In genomic region chr10:106509281-106510165, GRCm38 (mm10) we compare ENCODE assay signal across 15 mouse cellular contexts. TPM values are rescaled to one million over a fixed set of nuclear protein-coding genes. Genes with fewer than 3 reads are reported as not detected.
DNase-seq lines count a peak whose midpoint lies in the region; ATAC-seq lines count a peak whose summit lies in the region.
"Had no signal": no experiment of that assay in that cellular context is flagged by ENCODE, and none has a peak within 500 bp of the region (broad histone marks: within the 10 kb centered on the region; RNA-seq: fewer than 3 reads in every experiment).

No protein-coding gene starts in this region.

- H3K4me1 ChIP-seq in midbrain, embryonic 15.5 days, result no peaks in the 10 kb centered on the region
- no peaks in the 10 kb centered on the region for H3K4me1 ChIP-seq in midbrain, embryonic 11.5 days (ENCODE audit: control insufficient read depth, insufficient read depth, low read length)
- H3K4me1 ChIP-seq: heart, embryonic 15.5 days; limb, embryonic 12.5 days; stomach, embryonic 15.5 days had no signal

- no peak overlapping the region for H3K4me2 ChIP-seq in midbrain, embryonic 15.5 days
- no peak overlapping the region for H3K4me2 ChIP-seq in midbrain, embryonic 11.5 days
- H3K4me2 ChIP-seq: heart, embryonic 15.5 days; limb, embryonic 12.5 days; stomach, embryonic 15.5 days had no signal

- DNase-seq in cerebellum, postnatal 4 days (ENCODE audit: low spot score in 2 of 2), result no peak
- DNase-seq in midbrain, embryonic 11.5 days (ENCODE audit: low spot score, missing footprints), result no peak
- peak; percentile 32 for DNase-seq in layer of hippocampus, adult 9-10 months (ENCODE audit: low spot score)
- DNase-seq in telencephalon, adult 2 months (ENCODE audit: low read depth, low spot score), result peak; percentile 74
- no peak for DNase-seq in spleen, postnatal 36 days (ENCODE audit: low spot score in 2 of 2)
- DNase-seq in kidney, postnatal 10 days, result no peak
- DNase-seq: adrenal gland, postnatal 25 days; kidney, postnatal 14 days; liver, postnatal 0 days; retina, postnatal 1 day had no signal

- H3K27me3 ChIP-seq in midbrain, embryonic 15.5 days (replicated peaks), result no peaks in the 10 kb centered on the region
- H3K27me3 ChIP-seq in midbrain, embryonic 11.5 days (ENCODE audit: control insufficient read depth, insufficient read depth, low read length), result no peaks in the 10 kb centered on the region
- H3K27me3 ChIP-seq: heart, embryonic 15.5 days; limb, embryonic 12.5 days; stomach, embryonic 15.5 days had no signal

- no peak overlapping the region for H3K9ac ChIP-seq in midbrain, embryonic 15.5 days
- H3K9ac ChIP-seq in midbrain, embryonic 11.5 days (ENCODE audit: low read length), result no peak overlapping the region
- H3K9ac ChIP-seq: heart, embryonic 15.5 days; limb, embryonic 12.5 days; liver, postnatal 0 days; stomach, embryonic 15.5 days had no signal

- H3K27ac ChIP-seq in midbrain, embryonic 15.5 days, result no peak overlapping the region
- no peak overlapping the region for H3K27ac ChIP-seq in midbrain, embryonic 11.5 days (ENCODE audit: low read depth, low read length)
- H3K27ac ChIP-seq: heart, embryonic 15.5 days; limb, embryonic 12.5 days; stomach, embryonic 15.5 days had no signal

- H3K9me3 ChIP-seq in midbrain, embryonic 15.5 days, result no peaks in the 10 kb centered on the region
- no peaks in the 10 kb centered on the region for H3K9me3 ChIP-seq in midbrain, embryonic 11.5 days (ENCODE audit: control insufficient read depth, low read length)
- H3K9me3 ChIP-seq: heart, embryonic 15.5 days; limb, embryonic 12.5 days; stomach, embryonic 15.5 days had no signal

- peak; percentile 95 for ATAC-seq in cerebellum, adult (ENCODE audit: insufficient number of reproducible peaks, low FRiP score, low TSS enrichment)
- 0 out of 2 replicates have a peak, but pooled peaks have one; percentile 56 for ATAC-seq in midbrain, embryonic 15.5 days (replicated peaks)
- ATAC-seq in midbrain, embryonic 11.5 days (ENCODE audit: low FRiP score), result no peak
- ATAC-seq: liver, postnatal 0 days had no signal

- WGBS in midbrain, embryonic 15.5 days, result 84% methylated on average over 6 of the region's 6 CpGs
- WGBS in midbrain, embryonic 11.5 days, result 88% methylated on average over 6 of the region's 6 CpGs

- no peaks in the 10 kb centered on the region for H3K36me3 ChIP-seq in midbrain, embryonic 15.5 days (replicated peaks)
- no peaks in the 10 kb centered on the region for H3K36me3 ChIP-seq in midbrain, embryonic 11.5 days (ENCODE audit: control insufficient read depth, insufficient read depth, low read length)
- H3K36me3 ChIP-seq: heart, embryonic 15.5 days; limb, embryonic 12.5 days; stomach, embryonic 15.5 days had no signal

- no peak overlapping the region for H3K4me3 ChIP-seq in midbrain, embryonic 15.5 days
- no peak overlapping the region for H3K4me3 ChIP-seq in midbrain, embryonic 11.5 days (ENCODE audit: low read depth, low read length)
- H3K4me3 ChIP-seq: heart, embryonic 15.5 days; limb, embryonic 12.5 days; stomach, embryonic 15.5 days had no signal

RNA-seq across cellular contexts. Expression of gene Ppfia2, which starts 39.4 kb away (rescaled TPM):
- 28.2 and 30.8 TPM in 2 replicates for polyA plus RNA-seq in midbrain, embryonic 15.5 days (2015; fragmentation: Nextera tagmentation; extraction: Ambion mirVana)
- polyA plus RNA-seq in midbrain, embryonic 11.5 days (2014; fragmentation: Nextera tagmentation; extraction: Ambion mirVana), result 7.6 TPM in 2 replicates

Comparison
In these comparisons a context has a peak if more than half of its experiments do, and no peak if none do; other contexts are left out.
1. DNase-seq: peak in layer of hippocampus, adult 9-10 months (single experiment) and telencephalon, adult 2 months (single experiment); none in cerebellum, postnatal 4 days (0 of 2), midbrain, embryonic 11.5 days (single experiment), spleen, postnatal 36 days (0 of 2) and kidney, postnatal 10 days (single experiment).